Mouse (Mus musculus) neutrophil, adult 5-6 weeks (primary cell): ENCODE measurements around the gene Cradd. TPM values are rescaled to one million over a fixed set of nuclear protein-coding genes. Genes with fewer than 3 reads are reported as not detected.

Experiments
- ATAC-seq: fragments of 151-379, 151-347 bp; 2 replicates; pipeline ENCODE4 v1.8.0; 2017; ENCODE audit warnings: mild to moderate bottlenecking, moderate TSS enrichment; ENCODE audit not compliant: insufficient number of reproducible peaks, poor library complexity, low FRiP score, severe bottlenecking; ENCODE audit errors: extremely low read depth
- total RNA-seq: library from RNA; stranded (forward); fragments of 200-1000 nt; gene quantifications from 2 replicates; pipeline ENCODE4 v1.2.3, GENCODE M21; 2017

The Cradd gene
- total RNA-seq, 1 experiment from 2014 or later, result 9.5 TPM

GRCm38 (mm10) chr10:95337589-95337988 is 13.7 kb upstream of the Cradd start:
- no peak for ATAC-seq

GRCm38 (mm10) chr10:95336781-95337544 is 13.0 kb upstream of the Cradd start:
- no peak for ATAC-seq

GRCm38 (mm10) chr10:95334826-95335225 is 10.9 kb upstream of the Cradd start:
- no peak for ATAC-seq

- no peak for ATAC-seq
These were observed 8.7 kb upstream of the Cradd start for GRCm38 (mm10) chr10:95332596-95332995.

- ATAC-seq, result peak; percentile 75; the same call in 1 of the 2 replicates
These were observed 6.7 kb upstream of the Cradd start for GRCm38 (mm10) chr10:95330375-95331363.

GRCm38 (mm10) chr10:95329884-95330283 is 6.0 kb upstream of the Cradd start:
- no peak for ATAC-seq

GRCm38 (mm10) chr10:95324278-95324631 is 322 bp upstream of the Cradd start:
- ATAC-seq, result no peak

- ATAC-seq, result no peak
These were observed 1.6 kb downstream of the Cradd start for GRCm38 (mm10) chr10:95322076-95323070.

GRCm38 (mm10) chr10:95319001-95319400 is 4.9 kb downstream of the Cradd start:
- ATAC-seq, result no peak

GRCm38 (mm10) chr10:95318392-95318708 is 5.6 kb downstream of the Cradd start:
- ATAC-seq, result no peak

GRCm38 (mm10) chr10:95317581-95318391 is 6.1 kb downstream of the Cradd start:
- no peak for ATAC-seq

GRCm38 (mm10) chr10:95317091-95317490 is 6.8 kb downstream of the Cradd start:
- no peak for ATAC-seq

- no peak for ATAC-seq
These were observed 7.3 kb downstream of the Cradd start for GRCm38 (mm10) chr10:95316675-95317074.

- ATAC-seq, result no peak
These were observed 8.0 kb downstream of the Cradd start for GRCm38 (mm10) chr10:95315801-95316474.

- ATAC-seq, result no peak
These were observed 8.6 kb downstream of the Cradd start for GRCm38 (mm10) chr10:95315321-95315720.

GRCm38 (mm10) chr10:95314019-95314418 is 9.9 kb downstream of the Cradd start:
- no peak for ATAC-seq

GRCm38 (mm10) chr10:95313524-95313923 is 10.4 kb downstream of the Cradd start:
- ATAC-seq, result peak; percentile 57
